Mouse (Mus musculus) heart, postnatal 0 days (tissue): ENCODE results near the gene Ndc1. TPM values are rescaled to one million over a fixed set of nuclear protein-coding genes. Genes with fewer than 3 reads are reported as not detected.

Experiments used
- ATAC-seq: fragments of 200-750 bp; cut with Nextera tagmentation; 2 replicates; pipeline ENCODE4 v1.8.0; 2017; ENCODE audit warnings: low read depth, moderate number of reproducible peaks, moderate library complexity; ENCODE audit not compliant: insufficient read depth
- DNase-seq: peaks from one replicate; pipeline ENCODE4 v3.0.0-alpha.2; 2016; ENCODE audit warnings: low spot score
- H3K27ac ChIP-seq: fragments of 300-500 bp; sonication (generic); 2 replicates; pipeline ENCODE4 v1.5.1; 2014; ENCODE audit warnings: low read depth, mild to moderate bottlenecking
- H3K27me3 ChIP-seq: fragments of 300-500 bp; sonication (generic); 2 replicates; pipeline ENCODE4 v1.6.1; 2014; ENCODE audit warnings: low read length, mixed read lengths; ENCODE audit not compliant: control insufficient read depth, insufficient read depth
- H3K36me3 ChIP-seq: fragments of 300-500 bp; sonication (generic); replicated peaks from 2 replicates; pipeline ENCODE4 v1.6.1; 2014; ENCODE audit warnings: low read length, mixed read lengths; ENCODE audit not compliant: control insufficient read depth, insufficient read depth
- H3K4me1 ChIP-seq: fragments of 300-500 bp; sonication (generic); 2 replicates; pipeline ENCODE4 v1.6.1; 2014; ENCODE audit warnings: antibody characterized with exemption; ENCODE audit not compliant: control insufficient read depth, insufficient read depth
- H3K4me2 ChIP-seq: fragments of 300-500 bp; sonication (generic); 2 replicates; pipeline ENCODE4 v1.6.1; 2014; ENCODE audit warnings: low read depth, mild to moderate bottlenecking, low read length, moderate library complexity
- H3K4me3 ChIP-seq: fragments of 300-500 bp; sonication (generic); 2 replicates; pipeline ENCODE4 v1.5.1; 2014; ENCODE audit warnings: low read depth, low read length
- H3K9ac ChIP-seq: fragments of 300-500 bp; sonication (generic); replicated peaks from 2 replicates; pipeline ENCODE4 v1.6.1; 2014; ENCODE audit warnings: low read depth, low read length, mixed read lengths
- H3K9me3 ChIP-seq: fragments of 300-500 bp; sonication (generic); replicated peaks from 2 replicates; pipeline ENCODE4 v1.6.1; 2016; ENCODE audit warnings: low read length; ENCODE audit not compliant: control insufficient read depth
- CTCF ChIP-seq: IDR thresholded peaks from 2 replicates; pipeline ENCODE4 v1.5.1; 2016; ENCODE audit warnings: antibody characterized with exemption, control low read depth, low read depth
- EP300 ChIP-seq: IDR thresholded peaks from 2 replicates; pipeline ENCODE4 v1.6.1; 2016; ENCODE audit warnings: antibody characterized with exemption, low read depth
- WGBS: fragments of 180-500 bp; shearing (Covaris S2); extraction: QIAGEN DNeasy Blood & Tissue Kit; methylation state at CpG from one replicate; pipeline ENCODE4 v1.1.7; 2014; 5-methylcytosine and 5-hydroxymethylcytosine counted together
- polyA plus RNA-seq: library from polyadenylated mRNA; unstranded; fragments of >200 nt; fragmentation: Nextera tagmentation; extraction: Ambion mirVana; gene quantifications from 2 replicates; pipeline ENCODE4 v1.2.1, GENCODE M21; 2015
- total RNA-seq: library from RNA; depleted of rRNA; stranded (reverse); fragments of >200 nt; gene quantifications from 2 replicates; pipeline ENCODE4 v1.2.3, GENCODE M21; 2014; ENCODE audit warnings: low replicate concordance; rRNA removed

The Ndc1 gene
- total RNA-seq: 27.9 and 35.4 TPM in 2 replicates
- 8.3 and 8.8 TPM in 2 replicates for polyA plus RNA-seq

GRCm38 (mm10) chr4:107367567-107368314 is at the start of gene Ndc1:
Ndc1 (plus strand) TSS chr4:107367784.
- Histone ChIP-seq H3K9ac (peak within 1 kb of the TSS; percentile 77), H3K27me3 (no peaks in the 10 kb centered on the region), H3K27ac (peak within 1 kb of the TSS; percentile 93), H3K4me1 (peaks cover 5% of the 10 kb centered on the region; the same call in 1 of the 2 replicates), H3K36me3 (peaks cover 24% of the 10 kb centered on the region), H3K4me3 (peak within 1 kb of the TSS; percentile 73), H3K4me2 (peak within 1 kb of the TSS; percentile 69), H3K9me3 (no peaks in the 10 kb centered on the region)
- WGBS: under 1% methylated on average over 51 of the region's 51 CpGs
- ATAC-seq (peak; percentile 96), DNase-seq (peak; percentile 95)
- TF ChIP-seq CTCF (no peak), EP300 (0 out of 2 replicates have a peak, but pooled peaks have one; percentile 67)

GRCm38 (mm10) chr4:107318646-107319045 is 48.9 kb upstream of the Ndc1 start:
- Histone ChIP-seq H3K4me2 (no peak overlapping the region), H3K27me3 (no peaks in the 10 kb centered on the region), H3K9ac (no peak overlapping the region), H3K27ac (no peak overlapping the region), H3K4me3 (no peak overlapping the region), H3K9me3 (no peaks in the 10 kb centered on the region), H3K4me1 (peaks cover 6% of the 10 kb centered on the region; the same call in 1 of the 2 replicates), H3K36me3 (peaks cover 41% of the 10 kb centered on the region)
- WGBS: 69% methylated on average over 8 of the region's 8 CpGs
- TF ChIP-seq EP300: no peak
- TF ChIP-seq CTCF: no peak
- DNase-seq (no peak), ATAC-seq (no peak)

- H3K36me3 ChIP-seq: peaks cover 41% of the 10 kb centered on the region
These were observed 46.5 kb upstream of the Ndc1 start for GRCm38 (mm10) chr4:107321041-107321440.

DNA sequence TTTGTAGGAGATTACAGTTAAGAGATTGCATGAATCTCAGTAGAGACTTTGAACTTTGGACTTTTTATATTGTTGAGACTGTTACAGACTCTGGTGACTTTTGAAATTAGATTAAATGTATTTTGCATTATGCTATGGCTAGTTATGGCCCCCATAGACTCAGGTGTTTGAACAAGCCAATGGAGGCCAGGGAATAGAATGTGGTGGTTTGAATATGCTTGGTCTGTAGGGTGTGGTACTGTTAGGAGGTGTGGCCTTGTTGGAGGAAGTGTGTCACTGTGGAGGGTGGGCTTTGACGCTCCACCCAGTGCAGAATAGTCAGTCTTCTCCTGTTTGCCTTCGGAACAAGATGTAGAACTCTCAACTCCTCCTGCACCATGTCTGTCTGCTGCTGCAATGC is 44.5 kb upstream of the Ndc1 start:
- no peaks in the 10 kb centered on the region for H3K27me3 ChIP-seq
- no peaks in the 10 kb centered on the region for H3K9me3 ChIP-seq
- no peak for DNase-seq
- H3K36me3 ChIP-seq: peaks cover 40% of the 10 kb centered on the region
- H3K9ac ChIP-seq: no peak overlapping the region
- ATAC-seq: no peak
- H3K4me3 ChIP-seq: no peak overlapping the region
- H3K4me2 ChIP-seq: no peak overlapping the region
- WGBS: 93% methylated on average over 2 of the region's 2 CpGs
- TF ChIP-seq EP300 (no peak), CTCF (no peak)
- H3K27ac ChIP-seq: no peak overlapping the region
- no peaks in the 10 kb centered on the region for H3K4me1 ChIP-seq

More at GRCm38 (mm10) chr4:107321041-107321440, 46.5 kb upstream of the Ndc1 start:
- ATAC-seq (no peak), DNase-seq (no peak)
- Histone ChIP-seq H3K27me3 (no peaks in the 10 kb centered on the region), H3K27ac (no peak overlapping the region), H3K9ac (no peak overlapping the region), H3K4me1 (no peaks in the 10 kb centered on the region), H3K9me3 (no peaks in the 10 kb centered on the region), H3K4me2 (no peak overlapping the region), H3K4me3 (no peak overlapping the region)
- 87% methylated on average over 2 of the region's 2 CpGs for WGBS
- TF ChIP-seq EP300 (no peak), CTCF (no peak)

DNA sequence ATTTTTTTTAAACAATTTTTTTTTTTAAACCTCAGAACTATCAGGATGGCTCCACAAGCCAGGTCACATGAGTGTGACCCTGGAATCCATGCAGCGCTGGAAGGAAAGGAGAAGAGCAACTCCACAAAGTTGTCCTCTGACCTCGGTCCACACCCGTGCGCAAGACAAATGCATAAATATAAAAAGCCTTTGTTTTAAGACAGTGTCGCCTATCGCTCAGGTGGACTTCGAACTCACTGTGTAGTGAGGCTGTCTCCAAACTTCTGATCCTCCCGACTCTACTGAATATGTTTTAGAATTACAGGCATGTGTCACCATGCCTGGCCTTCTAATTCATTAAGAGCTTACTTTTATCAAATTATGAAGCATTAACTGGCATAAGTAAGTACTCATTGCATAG is 39.1 kb upstream of the Ndc1 start:
- TF ChIP-seq CTCF (no peak), EP300 (no peak)
- 94% methylated on average over 8 of the region's 8 CpGs for WGBS
- DNase-seq (no peak), ATAC-seq (no peak)
- no peak overlapping the region for H3K9ac ChIP-seq
- H3K36me3 ChIP-seq: 0 out of 2 replicates have a peak, but pooled peaks cover 5% of the 10 kb centered on the region
- H3K4me1 ChIP-seq: no peaks in the 10 kb centered on the region
- no peak overlapping the region for H3K4me3 ChIP-seq
- no peaks in the 10 kb centered on the region for H3K9me3 ChIP-seq
- no peak overlapping the region for H3K4me2 ChIP-seq
- no peaks in the 10 kb centered on the region for H3K27me3 ChIP-seq
- no peak overlapping the region for H3K27ac ChIP-seq
